Mouse (Mus musculus): ENCODE measurements at regions not wholly inside any gene's neighbourhood (a gene's known extent, or its start where the extent isn't known, plus 50 kb on each side); places are given as distances from the start of the nearest gene placed in this dataset.

- no peak for ATAC-seq
- Histone ChIP-seq H3K36me3 (ENCODE audit: control insufficient read depth, insufficient read depth) (no peaks in the 10 kb centered on the region), H3K9me3 (ENCODE audit: control insufficient read depth) (no peaks in the 10 kb centered on the region), H3K27ac (ENCODE audit: low read depth, low read length) (no peak overlapping the region), H3K27me3 (replicated peaks; ENCODE audit: control insufficient read depth, insufficient read depth, low read length) (no peaks in the 10 kb centered on the region), H3K4me1 (replicated peaks; ENCODE audit: control insufficient read depth, insufficient read depth, low read length) (0 out of 2 replicates have a peak, but pooled peaks cover 11% of the 10 kb centered on the region), H3K4me3 (ENCODE audit: low read depth, low read length) (peak overlapping the region; percentile 34; the same call in 1 of the 2 replicates), H3K4me2 (replicated peaks; ENCODE audit: low read depth) (peak overlapping the region; percentile 85), H3K9ac (ENCODE audit: low read depth, low read length) (no peak overlapping the region)
- no peak for TF ChIP-seq CTCF (IDR thresholded peaks at IDR 0.05; ENCODE audit: low read depth)
- WGBS, result 19% methylated on average over 8 of the region's 8 CpGs
These were observed 86.8 kb downstream of the Kctd15 start for GRCm38 (mm10) chr7:34569747-34570113.

DNA sequence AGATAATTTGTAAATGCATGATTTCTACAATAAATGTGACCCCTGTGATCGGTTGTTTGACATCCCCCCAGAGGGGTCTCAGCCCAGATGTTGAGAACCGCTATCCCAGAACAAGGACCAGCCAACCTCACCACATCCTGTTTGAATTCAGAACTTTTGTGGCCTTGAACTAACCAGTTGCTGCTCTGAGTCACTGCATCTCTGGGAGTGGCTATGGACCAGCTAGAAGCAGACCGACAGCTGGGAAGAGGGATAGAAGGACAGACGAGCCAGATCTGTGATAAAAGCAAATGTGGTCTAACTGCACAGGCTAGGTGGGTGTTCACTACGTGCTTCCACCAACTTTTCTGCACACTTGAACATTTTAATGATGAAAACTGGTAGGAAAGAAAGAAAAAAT, 89.0 kb downstream of the Kctd15 start:
- ATAC-seq, result no peak
- 63% methylated on average over 5 of the region's 5 CpGs for WGBS
- Histone ChIP-seq H3K36me3 (ENCODE audit: control insufficient read depth, insufficient read depth) (no peaks in the 10 kb centered on the region), H3K9ac (ENCODE audit: low read depth, low read length) (no peak overlapping the region), H3K4me2 (replicated peaks; ENCODE audit: low read depth) (no peak overlapping the region), H3K27ac (ENCODE audit: low read depth, low read length) (no peak overlapping the region), H3K4me3 (ENCODE audit: low read depth, low read length) (no peak overlapping the region), H3K27me3 (replicated peaks; ENCODE audit: control insufficient read depth, insufficient read depth, low read length) (no peaks in the 10 kb centered on the region), H3K9me3 (ENCODE audit: control insufficient read depth) (no peaks in the 10 kb centered on the region), H3K4me1 (replicated peaks; ENCODE audit: control insufficient read depth, insufficient read depth, low read length) (0 out of 2 replicates have a peak, but pooled peaks cover 11% of the 10 kb centered on the region)
- TF ChIP-seq CTCF (IDR thresholded peaks at IDR 0.05; ENCODE audit: low read depth), result no peak

DNA sequence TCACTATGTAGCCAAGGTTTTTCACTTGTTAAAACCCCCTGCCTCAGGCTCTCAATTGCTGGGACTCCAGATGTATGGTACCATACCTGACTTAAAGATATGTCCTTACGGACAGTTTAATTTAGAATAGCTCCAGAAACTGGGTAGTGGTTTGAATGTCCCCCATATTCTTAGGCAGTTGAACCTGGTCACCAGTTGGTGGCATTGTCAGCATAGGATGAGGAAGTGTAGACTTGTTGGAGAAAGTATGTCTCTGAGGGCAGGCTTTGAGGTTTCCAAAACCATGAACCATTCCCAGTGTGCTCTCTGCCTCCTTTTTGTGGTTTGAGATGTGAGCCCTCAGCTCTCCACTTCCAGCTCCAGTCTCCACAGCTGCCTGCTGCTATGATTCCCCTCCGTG, 94.4 kb downstream of the Kctd15 start:
- Histone ChIP-seq H3K27ac (ENCODE audit: low read depth, low read length) (no peak overlapping the region), H3K36me3 (ENCODE audit: control insufficient read depth, insufficient read depth) (no peaks in the 10 kb centered on the region), H3K27me3 (replicated peaks; ENCODE audit: control insufficient read depth, insufficient read depth, low read length) (no peaks in the 10 kb centered on the region), H3K9me3 (ENCODE audit: control insufficient read depth) (no peaks in the 10 kb centered on the region), H3K4me2 (replicated peaks; ENCODE audit: low read depth) (no peak overlapping the region), H3K9ac (ENCODE audit: low read depth, low read length) (no peak overlapping the region), H3K4me1 (replicated peaks; ENCODE audit: control insufficient read depth, insufficient read depth, low read length) (no peaks in the 10 kb centered on the region), H3K4me3 (ENCODE audit: low read depth, low read length) (no peak overlapping the region)
- ATAC-seq, result no peak
- TF ChIP-seq CTCF (IDR thresholded peaks at IDR 0.05; ENCODE audit: low read depth), result peak; percentile 31; the same call in 1 of the 2 replicates
- WGBS, result 84% methylated on average over 2 of the region's 2 CpGs

DNA sequence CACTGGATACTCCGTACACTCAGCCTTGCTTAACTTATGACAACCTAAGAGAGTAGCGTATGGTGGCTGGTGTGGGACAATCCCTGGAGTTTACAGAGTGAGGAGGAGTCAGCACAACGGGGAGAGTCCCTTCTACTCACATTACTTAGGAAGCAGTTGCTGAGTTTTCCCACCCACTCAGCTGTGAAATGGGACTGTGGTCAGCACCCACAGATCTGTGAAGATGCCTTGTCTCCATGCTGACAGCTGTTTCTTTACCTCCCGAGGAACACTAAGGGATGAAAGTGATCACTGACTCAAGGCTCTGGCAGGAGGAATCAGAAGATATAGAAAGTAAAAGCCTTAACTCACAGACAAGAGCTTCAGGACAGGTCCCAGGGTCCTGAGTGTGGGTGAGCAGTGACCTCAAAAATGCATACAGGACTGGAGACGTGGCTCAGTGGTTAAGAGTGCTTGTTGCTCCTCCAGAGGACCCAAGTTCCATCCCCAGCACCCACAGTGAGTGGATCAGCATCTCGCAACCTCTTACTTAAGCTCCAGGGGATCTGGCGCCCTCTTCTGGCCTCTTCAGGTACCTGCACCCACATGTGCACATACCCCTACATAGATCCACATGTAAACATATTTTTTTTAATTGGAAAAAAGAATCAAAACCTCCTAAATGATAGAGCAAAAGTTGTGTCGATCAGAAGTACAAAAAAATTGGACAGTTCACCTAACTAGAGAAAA, 97.8 kb downstream of the Kctd15 start:
- H3K4me3 ChIP-seq (ENCODE audit: low read depth, low read length), result no peak overlapping the region
- no peak overlapping the region for H3K4me2 ChIP-seq (replicated peaks; ENCODE audit: low read depth)
- WGBS, result 82% methylated on average over 8 of the region's 8 CpGs
- H3K27me3 ChIP-seq (replicated peaks; ENCODE audit: control insufficient read depth, insufficient read depth, low read length), result no peaks in the 10 kb centered on the region
- H3K9me3 ChIP-seq (ENCODE audit: control insufficient read depth), result no peaks in the 10 kb centered on the region
- H3K27ac ChIP-seq (ENCODE audit: low read depth, low read length), result no peak overlapping the region
- no peaks in the 10 kb centered on the region for H3K4me1 ChIP-seq (replicated peaks; ENCODE audit: control insufficient read depth, insufficient read depth, low read length)
- no peaks in the 10 kb centered on the region for H3K36me3 ChIP-seq (ENCODE audit: control insufficient read depth, insufficient read depth)
- no peak overlapping the region for H3K9ac ChIP-seq (ENCODE audit: low read depth, low read length)
- TF ChIP-seq CTCF (IDR thresholded peaks at IDR 0.05; ENCODE audit: low read depth), result 0 out of 2 replicates have a peak, but pooled peaks have one; percentile 14
- no peak for ATAC-seq

DNA sequence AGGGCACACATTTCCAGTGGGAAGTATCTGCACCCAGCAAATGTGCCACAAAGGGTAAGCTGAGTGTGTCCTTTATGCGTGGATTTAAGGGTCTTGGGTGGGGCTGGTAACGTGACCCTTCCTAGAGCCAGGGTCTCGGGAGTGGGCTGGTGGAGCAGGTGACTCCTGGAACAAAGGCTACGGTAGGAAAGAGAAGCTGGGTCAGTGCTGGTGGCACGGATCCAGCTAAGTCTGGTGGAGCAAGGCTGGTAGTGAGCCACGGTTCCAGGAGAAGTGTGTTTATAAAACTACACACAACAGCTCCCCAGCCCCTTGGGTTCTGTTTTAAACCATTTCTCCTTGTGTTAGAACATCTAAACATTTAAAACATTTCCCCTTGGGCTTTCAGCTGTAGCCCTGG, 101.3 kb downstream of the Kctd15 start:
- H3K4me3 ChIP-seq (ENCODE audit: low read depth, low read length), result no peak overlapping the region
- H3K9ac ChIP-seq (ENCODE audit: low read depth, low read length), result no peak overlapping the region
- H3K27me3 ChIP-seq (replicated peaks; ENCODE audit: control insufficient read depth, insufficient read depth, low read length), result no peaks in the 10 kb centered on the region
- no peaks in the 10 kb centered on the region for H3K36me3 ChIP-seq (ENCODE audit: control insufficient read depth, insufficient read depth)
- TF ChIP-seq CTCF (IDR thresholded peaks at IDR 0.05; ENCODE audit: low read depth), result no peak
- H3K4me1 ChIP-seq (replicated peaks; ENCODE audit: control insufficient read depth, insufficient read depth, low read length), result no peaks in the 10 kb centered on the region
- H3K4me2 ChIP-seq (replicated peaks; ENCODE audit: low read depth), result no peak overlapping the region
- 60% methylated on average over 6 of the region's 6 CpGs for WGBS
- no peak overlapping the region for H3K27ac ChIP-seq (ENCODE audit: low read depth, low read length)
- no peak for ATAC-seq
- no peaks in the 10 kb centered on the region for H3K9me3 ChIP-seq (ENCODE audit: control insufficient read depth)

GRCm38 (mm10) chr7:34546609-34547316, 109.8 kb downstream of the Kctd15 start:
- Histone ChIP-seq H3K4me1 (replicated peaks; ENCODE audit: control insufficient read depth, insufficient read depth, low read length) (no peaks in the 10 kb centered on the region), H3K4me3 (ENCODE audit: low read depth, low read length) (no peak overlapping the region), H3K27ac (ENCODE audit: low read depth, low read length) (no peak overlapping the region), H3K36me3 (ENCODE audit: control insufficient read depth, insufficient read depth) (no peaks in the 10 kb centered on the region), H3K27me3 (replicated peaks; ENCODE audit: control insufficient read depth, insufficient read depth, low read length) (no peaks in the 10 kb centered on the region), H3K9me3 (ENCODE audit: control insufficient read depth) (no peaks in the 10 kb centered on the region), H3K4me2 (replicated peaks; ENCODE audit: low read depth) (no peak overlapping the region), H3K9ac (ENCODE audit: low read depth, low read length) (no peak overlapping the region)
- no peak for TF ChIP-seq CTCF (IDR thresholded peaks at IDR 0.05; ENCODE audit: low read depth)
- ATAC-seq, result no peak
- WGBS, result 81% methylated on average over 19 of the region's 19 CpGs
